Mouse (Mus musculus) forebrain, embryonic 13.5 days (tissue): ENCODE measurements around the gene Ctbp1. TPM values are rescaled to one million over a fixed set of nuclear protein-coding genes. Genes with fewer than 3 reads are reported as not detected.

Experiments used
- ATAC-seq: fragments of 200-750 bp; cut with Nextera tagmentation; 2 replicates; pipeline ENCODE4 v1.8.0; 2017
- H3K27ac ChIP-seq: fragments of 300-500 bp; sonication (generic); 2 replicates; pipeline ENCODE4 v1.5.1; 2015; ENCODE audit warnings: inconsistent platforms, mild to moderate bottlenecking, moderate library complexity
- H3K27me3 ChIP-seq: fragments of 300-500 bp; sonication (generic); 2 replicates; pipeline ENCODE4 v1.6.1; 2015; ENCODE audit warnings: mild to moderate bottlenecking, inconsistent platforms
- H3K36me3 ChIP-seq: fragments of 300-500 bp; sonication (generic); 2 replicates; pipeline ENCODE4 v1.6.1; 2015; ENCODE audit warnings: mild to moderate bottlenecking, inconsistent platforms; ENCODE audit not compliant: poor library complexity, severe bottlenecking
- H3K4me1 ChIP-seq: fragments of 300-500 bp; sonication (generic); 2 replicates; pipeline ENCODE4 v1.6.1; 2015; ENCODE audit warnings: inconsistent platforms
- H3K4me2 ChIP-seq: fragments of 300-500 bp; sonication (generic); 2 replicates; pipeline ENCODE4 v1.6.1; 2015; ENCODE audit warnings: inconsistent platforms, mild to moderate bottlenecking, moderate library complexity
- H3K4me3 ChIP-seq: fragments of 300-500 bp; sonication (generic); 2 replicates; pipeline ENCODE4 v1.5.1; 2015; ENCODE audit warnings: mild to moderate bottlenecking, inconsistent platforms
- H3K9ac ChIP-seq: fragments of 300-500 bp; sonication (generic); 2 replicates; pipeline ENCODE4 v1.6.1; 2015; ENCODE audit warnings: mild to moderate bottlenecking, inconsistent platforms
- H3K9me3 ChIP-seq: fragments of 300-500 bp; sonication (generic); replicated peaks from 2 replicates; pipeline ENCODE4 v1.6.1; 2016; ENCODE audit warnings: inconsistent platforms
- WGBS: fragments of 180-500 bp; shearing (Covaris S2); methylation state at CpG from one replicate; pipeline ENCODE4 v1.1.7; 2015; 5-methylcytosine and 5-hydroxymethylcytosine counted together
- polyA plus RNA-seq: library from polyadenylated mRNA; unstranded; fragments of >200 nt; fragmentation: Nextera tagmentation; extraction: Ambion mirVana; gene quantifications from 2 replicates; pipeline ENCODE4 v1.2.1, GENCODE M21; 2015

Gene Ctbp1
- polyA plus RNA-seq, 1 experiment from 2014 or later = 488 TPM

GRCm38 (mm10) chr5:33203691-33204242 lies 71.0 kb downstream of the Ctbp1 start:
- ATAC-seq = peak; percentile 59; the same call in 1 of the 2 replicates
- H3K36me3 ChIP-seq = no peaks in the 10 kb centered on the region
- 19% methylated on average over 9 of the region's 9 CpGs for whole genome bisulfite sequencing
- no peaks in the 10 kb centered on the region for H3K4me1 ChIP-seq
- H3K27me3 ChIP-seq = no peaks in the 10 kb centered on the region
- peak overlapping the region; percentile 29 for H3K4me2 ChIP-seq
- no peak overlapping the region for H3K4me3 ChIP-seq
- no peak overlapping the region for H3K9ac ChIP-seq
- no peaks in the 10 kb centered on the region for H3K9me3 ChIP-seq
- no peak overlapping the region for H3K27ac ChIP-seq

GRCm38 (mm10) chr5:33203171-33203565 lies 71.6 kb downstream of the Ctbp1 start:
- no peak overlapping the region for H3K27ac ChIP-seq
- ATAC-seq = no peak
- H3K36me3 ChIP-seq = no peaks in the 10 kb centered on the region
- whole genome bisulfite sequencing = 82% methylated on average over 6 of the region's 6 CpGs
- no peaks in the 10 kb centered on the region for H3K27me3 ChIP-seq
- no peak overlapping the region for H3K9ac ChIP-seq
- no peaks in the 10 kb centered on the region for H3K4me1 ChIP-seq
- no peak overlapping the region for H3K4me2 ChIP-seq
- H3K9me3 ChIP-seq = no peaks in the 10 kb centered on the region
- no peak overlapping the region for H3K4me3 ChIP-seq

GRCm38 (mm10) chr5:33202516-33203170 lies 72.2 kb downstream of the Ctbp1 start:
- WGBS = 90% methylated on average over 13 of the region's 13 CpGs
- no peaks in the 10 kb centered on the region for H3K36me3 ChIP-seq
- H3K4me3 ChIP-seq = no peak overlapping the region
- no peak overlapping the region for H3K4me2 ChIP-seq
- no peaks in the 10 kb centered on the region for H3K27me3 ChIP-seq
- ATAC-seq = no peak
- H3K9ac ChIP-seq = no peak overlapping the region
- no peaks in the 10 kb centered on the region for H3K9me3 ChIP-seq
- no peaks in the 10 kb centered on the region for H3K4me1 ChIP-seq
- H3K27ac ChIP-seq = no peak overlapping the region

GRCm38 (mm10) chr5:33201697-33202096 lies 73.1 kb downstream of the Ctbp1 start:
- H3K9ac ChIP-seq = no peak overlapping the region
- H3K27ac ChIP-seq = no peak overlapping the region
- no peak overlapping the region for H3K4me2 ChIP-seq
- no peaks in the 10 kb centered on the region for H3K36me3 ChIP-seq
- WGBS = 81% methylated on average over 13 of the region's 13 CpGs
- no peaks in the 10 kb centered on the region for H3K9me3 ChIP-seq
- no peak overlapping the region for H3K4me3 ChIP-seq
- H3K27me3 ChIP-seq = no peaks in the 10 kb centered on the region
- no peak for ATAC-seq
- no peaks in the 10 kb centered on the region for H3K4me1 ChIP-seq

- WGBS = 66% methylated on average over 1 of the region's 1 CpGs
- H3K36me3 ChIP-seq = no peaks in the 10 kb centered on the region
- no peak overlapping the region for H3K4me2 ChIP-seq
- H3K27ac ChIP-seq = no peak overlapping the region
- no peak overlapping the region for H3K9ac ChIP-seq
- no peaks in the 10 kb centered on the region for H3K9me3 ChIP-seq
- no peaks in the 10 kb centered on the region for H3K4me1 ChIP-seq
- no peak for ATAC-seq
- H3K4me3 ChIP-seq = no peak overlapping the region
- H3K27me3 ChIP-seq = no peaks in the 10 kb centered on the region
Observed at GRCm38 (mm10) chr5:33200071-33200470, 74.7 kb downstream of the Ctbp1 start.

Other genes with a start within 250 kb of the Ctbp1 start
- 0.04 TPM in 1 of 2 replicates, not detected in the other for gene Slc5a1, start 170.8 kb downstream of the Ctbp1 start, polyA plus RNA-seq
- gene Spon2, start 56.5 kb downstream of the Ctbp1 start, polyA plus RNA-seq = 1.1 and 1.9 TPM in 2 replicates
- gene Maea, start 60.5 kb upstream of the Ctbp1 start, polyA plus RNA-seq = 107 and 122 TPM in 2 replicates
- 8.0 and 8.2 TPM in 2 replicates for gene Uvssa, start 103.6 kb upstream of the Ctbp1 start, polyA plus RNA-seq
- gene Nkx1-1, start 159.0 kb upstream of the Ctbp1 start, polyA plus RNA-seq = not detected in 2 replicates